Mouse (Mus musculus) liver, postnatal 0 days (tissue): Measurements from ENCODE around the gene Msh5.

Experiments
- CTCF ChIP-seq: sonication (generic); IDR thresholded peaks from 2 replicates; pipeline ENCODE4 v1.5.1; 2016; ENCODE audit warnings: antibody characterized with exemption, low read depth
- EP300 ChIP-seq: IDR thresholded peaks from 2 replicates; pipeline ENCODE4 v1.6.1; 2016; ENCODE audit warnings: antibody characterized with exemption, low read depth, mild to moderate bottlenecking

DNA sequence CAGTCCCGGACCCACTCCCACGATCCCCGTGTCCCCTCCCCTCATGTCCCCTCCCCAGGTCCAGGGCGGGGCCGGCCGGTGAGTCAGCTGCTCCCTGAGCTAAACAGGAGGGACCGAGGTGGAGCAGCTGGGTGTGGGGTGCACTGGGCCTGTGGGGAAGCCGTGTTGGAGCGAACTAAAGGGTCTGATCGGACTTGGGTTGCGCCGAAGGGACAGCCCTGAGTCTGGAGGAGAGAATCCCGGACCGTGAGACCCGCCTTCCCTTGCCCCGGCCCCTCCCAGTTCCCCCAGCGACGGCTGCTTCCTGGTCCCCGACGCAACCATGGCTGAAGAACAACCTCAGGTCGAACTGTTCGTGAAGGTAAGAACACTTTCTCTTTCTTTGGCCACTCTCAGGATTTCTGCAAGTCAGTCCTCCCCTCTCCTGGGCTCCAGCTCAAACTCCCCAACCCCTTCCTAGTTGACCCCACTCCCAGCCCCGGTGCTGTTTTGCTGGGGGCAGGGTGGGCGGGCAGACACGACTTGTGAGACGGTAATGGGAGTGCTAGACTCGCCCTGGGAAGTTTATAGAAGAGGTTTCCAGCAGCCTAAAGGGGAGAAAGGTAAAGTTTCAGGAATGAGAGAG lies 3.7 kb upstream of the Msh5 start:
- TF ChIP-seq CTCF: no peak
- no peak for TF ChIP-seq EP300
